Mouse (Mus musculus): ENCODE measurements around the gene Hspa13.

Hspa13 gene

GRCm38 (mm10) chr16:75766388-75767249, at the start of gene Hspa13:
Gene Hspa13 (minus strand): TSS chr16:75767104.
- ATAC-seq (ENCODE audit: insufficient number of reproducible peaks, low FRiP score, low TSS enrichment): peak; percentile 99

GRCm38 (mm10) chr16:75779271-75779670, 12.4 kb upstream of the Hspa13 start:
- no peak for ATAC-seq (ENCODE audit: insufficient number of reproducible peaks, low FRiP score, low TSS enrichment)

- ATAC-seq (ENCODE audit: insufficient number of reproducible peaks, low FRiP score, low TSS enrichment): no peak
Observed at GRCm38 (mm10) chr16:75773222-75773621, 6.3 kb upstream of the Hspa13 start.

- peak; percentile 38 for ATAC-seq (ENCODE audit: insufficient number of reproducible peaks, low FRiP score, low TSS enrichment)
Observed at GRCm38 (mm10) chr16:75767250-75768002, 522 bp upstream of the Hspa13 start.

- ATAC-seq (ENCODE audit: insufficient number of reproducible peaks, low FRiP score, low TSS enrichment): no peak
Observed at GRCm38 (mm10) chr16:75752876-75753275, 14.0 kb downstream of the Hspa13 start.

GRCm38 (mm10) chr16:75750103-75750502, 16.8 kb downstream of the Hspa13 start:
- no peak for ATAC-seq (ENCODE audit: insufficient number of reproducible peaks, low FRiP score, low TSS enrichment)

- ATAC-seq (ENCODE audit: insufficient number of reproducible peaks, low FRiP score, low TSS enrichment): no peak
Observed at GRCm38 (mm10) chr16:75748926-75749325, 18.0 kb downstream of the Hspa13 start.

GRCm38 (mm10) chr16:75744014-75744413, 22.9 kb downstream of the Hspa13 start:
- ATAC-seq (ENCODE audit: insufficient number of reproducible peaks, low FRiP score, low TSS enrichment): no peak

- no peak for ATAC-seq (ENCODE audit: insufficient number of reproducible peaks, low FRiP score, low TSS enrichment)
Observed at GRCm38 (mm10) chr16:75717405-75718173, 49.3 kb downstream of the Hspa13 start.

- ATAC-seq (ENCODE audit: insufficient number of reproducible peaks, low FRiP score, low TSS enrichment): peak; percentile 85
Observed at GRCm38 (mm10) chr16:75696176-75696575, 70.7 kb downstream of the Hspa13 start.

All from cerebellum, adult (tissue).